Mouse (Mus musculus) lung, adult 2 months (tissue): Measurements from ENCODE around the gene Mrpl18. TPM values are rescaled to one million over a fixed set of nuclear protein-coding genes. Genes with fewer than 3 reads are reported as not detected.
"Not testable (repeated sequence)": the region's sequence is repeated elsewhere in the genome, so short reads cannot be mapped to it uniquely, and the experiment has no call there.

Experiments
- DNase-seq: peaks from one replicate; pipeline ENCODE4 v3.0.0; 2022
- H3K4me1 ChIP-seq: fragments of 200-500 bp; 2 replicates; pipeline ENCODE4 v1.6.1; 2011; ENCODE audit warnings: low read length; ENCODE audit not compliant: control insufficient read depth, insufficient read depth
- H3K4me3 ChIP-seq: fragments of 200-500 bp; replicated peaks from 2 replicates; pipeline ENCODE3; 2011; ENCODE audit warnings: low read depth, mild to moderate bottlenecking, control low read depth, low read length; ENCODE audit errors: extremely low read depth
- CTCF ChIP-seq: fragments of 200-500 bp; IDR thresholded peaks from 2 replicates; pipeline ENCODE4 v1.5.1; 2011; ENCODE audit warnings: mild to moderate bottlenecking, low read length, control low read depth; ENCODE audit not compliant: insufficient read depth
- POLR2A ChIP-seq: fragments of 200-500 bp; IDR thresholded peaks from 2 replicates; pipeline ENCODE4 v1.6.1; 2011; ENCODE audit warnings: low read depth, mild to moderate bottlenecking, control low read depth, low read length, borderline replicate concordance; ENCODE audit errors: extremely low read depth
- WGBS: fragments of 180-500 bp; shearing (Covaris S2); methylation state at CpG from one replicate; pipeline ENCODE4 v1.1.7; 2018; 5-methylcytosine and 5-hydroxymethylcytosine counted together
- polyA plus RNA-seq: library from polyadenylated mRNA; depleted of rRNA; stranded (reverse); fragments of >200 nt; gene quantifications from 2 replicates; pipeline ENCODE4 v1.2.3, GENCODE M21; 2012

The Mrpl18 gene
- polyA plus RNA-seq, 1 experiment = 18.8 TPM

GRCm38 (mm10) chr17:12938077-12938476, 21.9 kb upstream of the Mrpl18 start:
- WGBS = 46% methylated on average over 2 of the region's 2 CpGs
- no peaks in the 10 kb centered on the region; the same call in 1 of the 2 replicates for H3K4me1 ChIP-seq
- H3K4me3 ChIP-seq = no peak overlapping the region
- DNase-seq = no peak
- TF ChIP-seq POLR2A (no peak), CTCF (no peak)

- 67% methylated on average over 2 of the region's 2 CpGs for WGBS
- Histone ChIP-seq H3K4me3 (no peak overlapping the region), H3K4me1 (no peaks in the 10 kb centered on the region; the same call in 1 of the 2 replicates)
- DNase-seq = no peak
- TF ChIP-seq POLR2A (no peak), CTCF (no peak)
Observed at GRCm38 (mm10) chr17:12937412-12937970, 21.3 kb upstream of the Mrpl18 start.

GRCm38 (mm10) chr17:12935719-12936118, 19.6 kb upstream of the Mrpl18 start:
- no peak for TF ChIP-seq CTCF
- no peak for TF ChIP-seq POLR2A
- no peak for DNase-seq

GRCm38 (mm10) chr17:12931576-12931975, 15.4 kb upstream of the Mrpl18 start:
- H3K4me1 ChIP-seq, H3K4me3 ChIP-seq, DNase-seq: not testable (repeated sequence)
- 91% methylated on average over 5 of the region's 5 CpGs for WGBS

More at GRCm38 (mm10) chr17:12935719-12936118, 19.6 kb upstream of the Mrpl18 start:
- H3K4me1 ChIP-seq = no peaks in the 10 kb centered on the region; the same call in 1 of the 2 replicates
- no peak overlapping the region for H3K4me3 ChIP-seq
- WGBS = 64% methylated on average over 4 of the region's 4 CpGs

- no peak for TF ChIP-seq POLR2A
- no peak for TF ChIP-seq CTCF
- Histone ChIP-seq H3K4me3 (no peak overlapping the region), H3K4me1 (no peaks in the 10 kb centered on the region)
- DNase-seq = no peak
- 88% methylated on average over 8 of the region's 8 CpGs for WGBS
Observed at GRCm38 (mm10) chr17:12925703-12926180, 9.6 kb upstream of the Mrpl18 start.

GRCm38 (mm10) chr17:12925001-12925400, 8.9 kb upstream of the Mrpl18 start:
- Histone ChIP-seq H3K4me1 (no peaks in the 10 kb centered on the region), H3K4me3 (no peak overlapping the region)
- no peak for DNase-seq
- 63% methylated on average over 3 of the region's 3 CpGs for WGBS
- TF ChIP-seq CTCF (no peak), POLR2A (no peak)

GRCm38 (mm10) chr17:12921073-12921472, 4.9 kb upstream of the Mrpl18 start:
- no peaks in the 10 kb centered on the region for H3K4me1 ChIP-seq
- no peak for DNase-seq
- TF ChIP-seq CTCF (no peak), POLR2A (no peak)
- 92% methylated on average over 1 of the region's 1 CpGs for WGBS
- no peak overlapping the region for H3K4me3 ChIP-seq

- Histone ChIP-seq H3K4me3 (peak overlapping the region; percentile 89), H3K4me1 (no peaks in the 10 kb centered on the region; the same call in 1 of the 2 replicates)
- TF ChIP-seq CTCF = no peak
- no peak for TF ChIP-seq POLR2A
- no peak for DNase-seq
- 1% methylated on average over 40 of the region's 40 CpGs for WGBS
Observed at GRCm38 (mm10) chr17:12916588-12917380, 639 bp upstream of the Mrpl18 start.

- TF ChIP-seq CTCF = no peak
- H3K4me1 ChIP-seq = no peaks in the 10 kb centered on the region; the same call in 1 of the 2 replicates
- no peak for DNase-seq
- peak within 1 kb of the TSS; percentile 89 for H3K4me3 ChIP-seq
- WGBS = under 1% methylated on average over 18 of the region's 18 CpGs
Observed at GRCm38 (mm10) chr17:12915488-12915880, 661 bp downstream of the Mrpl18 start, which contains the start of gene Tcp1. TSS of gene Tcp1 (plus strand) at chr17:12915701.

GRCm38 (mm10) chr17:12910391-12910790, 5.8 kb downstream of the Mrpl18 start:
- no peak for DNase-seq
- WGBS = 87% methylated on average over 8 of the region's 8 CpGs
- TF ChIP-seq CTCF (no peak), POLR2A (no peak)
- Histone ChIP-seq H3K4me3 (no peak overlapping the region), H3K4me1 (no peaks in the 10 kb centered on the region; the same call in 1 of the 2 replicates)
